Mouse (Mus musculus) R1 (cell line): ENCODE measurements around the gene Gstm1.

Experiments
- DNase-seq: peaks from one replicate; pipeline ENCODE4 v3.0.0-alpha.2; 2018; ENCODE audit warnings: low read depth, low spot score

Gstm1 gene

GRCm38 (mm10) chr3:107966631-107967030, 51.1 kb downstream of the Gstm1 start:
- no peak for DNase-seq

DNA sequence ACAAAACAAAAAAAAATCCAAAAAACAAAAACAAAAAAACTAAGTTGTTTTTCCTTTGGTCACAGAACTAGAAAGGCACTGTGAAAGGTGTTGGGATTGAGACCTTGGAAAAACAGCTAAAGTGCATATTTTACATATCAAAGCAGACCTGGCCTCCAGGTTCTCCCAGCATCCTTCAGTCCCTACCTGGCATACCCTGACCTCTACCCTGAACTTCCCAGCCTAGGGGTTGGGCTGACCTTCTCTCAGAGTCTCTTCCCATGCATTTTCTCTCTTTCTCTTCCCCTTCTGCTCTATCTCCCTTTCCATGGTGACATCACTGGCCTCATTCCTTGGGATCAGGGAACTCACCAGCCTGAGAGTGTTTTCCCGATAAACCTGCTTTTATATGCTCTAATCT, 52.2 kb downstream of the Gstm1 start:
- DNase-seq = peak; percentile 41

DNA sequence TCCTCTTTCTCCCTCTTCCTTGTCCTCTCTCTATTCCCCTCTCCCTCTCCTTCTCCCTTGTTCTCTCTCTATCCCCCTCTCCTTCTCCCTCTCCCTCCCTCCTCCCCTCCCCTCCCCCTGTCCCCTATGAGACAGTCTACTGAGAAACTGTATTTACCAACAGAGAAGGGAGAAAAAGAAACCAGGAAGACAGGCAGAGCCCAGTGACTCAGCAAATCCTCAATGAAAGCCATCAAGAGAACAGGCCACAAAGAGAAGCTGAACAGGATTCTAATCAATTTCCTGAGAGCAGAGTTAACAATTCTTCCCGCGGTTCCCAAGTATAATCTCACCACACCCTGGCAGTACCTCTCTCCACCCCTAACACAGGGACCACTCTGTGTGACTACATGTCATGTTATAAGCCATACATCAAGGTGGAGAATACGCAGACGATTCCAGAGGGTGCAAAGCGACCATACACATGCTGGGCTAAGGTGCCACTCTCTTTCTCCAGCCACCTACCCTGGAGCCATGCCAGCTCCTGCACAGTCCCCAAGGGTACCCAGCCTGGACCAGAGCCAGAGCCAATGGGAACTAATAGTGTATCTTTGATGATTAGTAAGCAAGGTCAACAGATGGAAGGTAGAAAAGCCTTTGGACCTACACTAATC, 53.0 kb downstream of the Gstm1 start:
- peak; percentile 60 for DNase-seq

GRCm38 (mm10) chr3:107964026-107964425, 53.7 kb downstream of the Gstm1 start:
- no peak for DNase-seq
